Mouse (Mus musculus) right cerebral cortex, postnatal 25 days (tissue): ENCODE measurements around the gene Anapc16.

Experiments used
- DNase-seq: peaks from one replicate; pipeline ENCODE4 v3.0.0; 2022

The Anapc16 gene

DNA sequence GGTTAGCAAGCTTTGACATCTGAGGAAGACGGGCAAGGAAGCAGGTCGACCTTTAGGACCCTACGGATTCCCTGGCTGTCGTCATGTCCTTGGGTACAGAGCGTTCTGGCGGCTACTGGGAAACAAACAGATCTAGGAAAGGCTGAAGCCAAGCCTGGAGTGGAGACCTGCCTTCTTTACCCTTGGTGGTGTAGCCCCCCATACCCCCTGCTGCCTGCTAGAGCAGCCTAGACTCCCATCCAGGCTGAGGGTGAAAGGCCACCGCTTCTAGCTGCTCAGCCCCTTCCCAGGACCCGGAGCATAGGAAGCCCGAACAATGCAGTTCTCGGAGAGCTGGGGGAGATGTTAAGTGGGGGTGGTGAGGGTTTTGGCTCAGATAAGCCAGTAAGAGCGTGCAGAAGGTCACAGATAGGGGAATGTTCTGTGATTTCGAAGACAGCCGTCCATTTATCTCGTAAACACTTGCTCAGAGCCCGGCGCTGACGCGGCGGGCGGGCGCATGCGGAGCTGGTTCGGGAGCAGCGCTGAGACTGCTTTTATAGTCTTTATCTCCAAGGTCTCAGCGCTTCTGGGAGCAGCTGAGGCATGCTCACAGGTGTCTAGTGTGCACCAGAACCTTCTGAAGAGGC lies 33.0 kb downstream of the Anapc16 start:
- DNase-seq = peak; percentile 65

DNA sequence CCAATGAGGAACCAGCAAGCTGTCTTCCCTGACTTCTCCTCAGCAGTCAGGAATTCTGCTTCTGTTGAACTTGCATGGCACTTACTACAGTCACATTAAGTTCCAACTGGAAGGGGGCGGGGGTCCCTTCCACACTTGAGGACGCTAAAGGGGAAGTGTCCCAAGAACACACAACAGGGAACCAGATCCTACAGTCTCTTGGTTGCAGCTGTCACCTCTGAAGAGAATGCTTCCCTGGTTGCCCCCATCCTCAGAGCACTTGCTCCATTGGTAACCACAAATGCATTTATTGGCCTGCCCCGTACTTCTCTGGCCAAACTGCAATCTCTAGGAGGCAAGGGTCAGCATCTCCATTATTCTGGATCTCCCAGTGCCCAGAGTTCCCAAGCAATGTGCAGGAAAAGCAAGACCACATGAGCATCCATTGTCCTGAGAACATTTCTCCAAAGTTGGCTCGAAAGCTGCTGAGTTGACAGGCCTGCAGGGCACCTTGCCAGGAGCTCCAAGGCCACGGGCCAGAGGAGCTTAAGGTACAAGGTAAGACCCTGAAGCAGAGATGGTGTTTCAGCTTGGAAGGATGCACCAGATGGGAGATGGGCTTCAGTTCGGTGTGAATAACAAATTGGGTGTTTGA lies 35.5 kb downstream of the Anapc16 start:
- no peak for DNase-seq

- no peak for DNase-seq
Measured at GRCm38 (mm10) chr10:59966743-59967142, 36.2 kb downstream of the Anapc16 start.

GRCm38 (mm10) chr10:59965788-59966187 lies 37.1 kb downstream of the Anapc16 start:
- no peak for DNase-seq

- no peak for DNase-seq
Measured at GRCm38 (mm10) chr10:59965362-59965695, 37.6 kb downstream of the Anapc16 start.

DNA sequence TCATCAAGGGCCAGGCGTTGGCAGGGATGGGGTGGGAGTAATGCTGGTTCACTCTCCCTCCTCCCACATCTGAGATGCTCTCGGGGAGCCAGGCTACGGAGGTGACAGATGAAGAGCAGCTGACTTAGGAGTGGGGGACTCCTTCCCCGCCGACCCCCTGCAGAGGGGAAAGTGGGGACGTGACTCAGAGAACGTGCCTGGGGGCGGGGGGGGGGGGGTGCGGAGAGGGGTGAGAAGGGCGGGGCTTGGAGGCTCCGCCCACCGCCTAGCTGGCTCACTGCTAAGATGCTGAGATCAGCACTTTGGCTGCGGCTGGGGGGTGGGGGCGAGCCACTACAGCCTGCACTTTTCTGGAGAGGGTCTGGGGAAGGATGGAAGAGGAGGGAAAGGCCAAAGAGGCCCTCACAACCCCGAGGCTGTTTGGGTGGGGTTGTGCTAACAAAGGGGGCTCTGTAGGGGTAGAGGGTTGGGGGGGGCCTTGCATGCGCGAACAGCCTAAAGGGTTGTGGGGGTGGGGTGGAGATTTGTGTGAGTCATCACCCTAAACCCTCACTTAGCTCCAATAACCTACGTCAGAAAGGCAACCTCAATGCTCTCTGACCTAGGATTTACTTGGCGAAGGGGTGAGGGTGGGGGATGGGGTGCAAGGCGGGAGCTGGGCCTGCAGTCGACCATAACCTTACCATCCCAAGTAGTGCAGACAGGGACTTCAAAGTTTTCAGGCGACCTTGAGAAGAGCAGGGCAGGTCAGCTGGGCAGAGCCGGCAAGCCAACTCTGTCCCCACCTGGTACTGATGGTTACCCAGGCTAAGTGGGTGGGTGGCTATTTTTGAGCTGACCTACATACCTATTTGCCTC lies 38.2 kb downstream of the Anapc16 start:
- no peak for DNase-seq

DNA sequence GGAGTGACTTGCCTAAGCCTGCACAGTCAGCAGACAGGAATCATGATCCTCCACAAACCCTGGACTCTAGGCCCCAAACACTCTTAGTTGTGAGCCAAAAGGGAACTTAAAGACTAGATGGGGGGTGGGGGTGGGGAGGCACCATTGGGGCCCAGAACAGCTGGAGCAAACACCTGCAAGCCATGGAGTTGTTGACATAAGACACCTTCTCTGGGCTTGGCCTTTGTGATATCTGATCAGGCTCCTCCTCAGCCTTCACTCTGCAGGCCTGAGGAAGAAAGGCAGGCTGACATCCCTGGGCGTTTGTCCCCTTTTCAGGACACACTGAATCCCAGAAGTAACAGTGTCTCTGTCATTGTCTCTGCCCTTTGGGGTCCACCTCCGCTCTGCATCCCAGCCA lies 39.3 kb downstream of the Anapc16 start:
- DNase-seq = no peak

- peak; percentile 9 for DNase-seq
Measured at GRCm38 (mm10) chr10:59959517-59959916, 43.4 kb downstream of the Anapc16 start.

- no peak for DNase-seq
Measured at GRCm38 (mm10) chr10:59958458-59958857, 44.5 kb downstream of the Anapc16 start.

GRCm38 (mm10) chr10:59957171-59958149 lies 45.5 kb downstream of the Anapc16 start:
- DNase-seq = peak; percentile 54

- peak; percentile 31 for DNase-seq
Measured at GRCm38 (mm10) chr10:59956681-59957080, 46.3 kb downstream of the Anapc16 start.

- no peak for DNase-seq
Measured at GRCm38 (mm10) chr10:59953564-59954039, 49.3 kb downstream of the Anapc16 start.

- DNase-seq = no peak
Measured at GRCm38 (mm10) chr10:59952781-59953563, 50.0 kb downstream of the Anapc16 start.

- DNase-seq = peak; percentile 67
Measured at GRCm38 (mm10) chr10:59952152-59952780, 50.7 kb downstream of the Anapc16 start.

- peak; percentile 100 for DNase-seq
Measured at GRCm38 (mm10) chr10:59951211-59952151, 51.5 kb downstream of the Anapc16 start, which contains the start of gene Ddit4. Gene Ddit4 (minus strand): TSS chr10:59951834.

GRCm38 (mm10) chr10:59950716-59951191 lies 52.2 kb downstream of the Anapc16 start:
- DNase-seq = peak; percentile 87

DNA sequence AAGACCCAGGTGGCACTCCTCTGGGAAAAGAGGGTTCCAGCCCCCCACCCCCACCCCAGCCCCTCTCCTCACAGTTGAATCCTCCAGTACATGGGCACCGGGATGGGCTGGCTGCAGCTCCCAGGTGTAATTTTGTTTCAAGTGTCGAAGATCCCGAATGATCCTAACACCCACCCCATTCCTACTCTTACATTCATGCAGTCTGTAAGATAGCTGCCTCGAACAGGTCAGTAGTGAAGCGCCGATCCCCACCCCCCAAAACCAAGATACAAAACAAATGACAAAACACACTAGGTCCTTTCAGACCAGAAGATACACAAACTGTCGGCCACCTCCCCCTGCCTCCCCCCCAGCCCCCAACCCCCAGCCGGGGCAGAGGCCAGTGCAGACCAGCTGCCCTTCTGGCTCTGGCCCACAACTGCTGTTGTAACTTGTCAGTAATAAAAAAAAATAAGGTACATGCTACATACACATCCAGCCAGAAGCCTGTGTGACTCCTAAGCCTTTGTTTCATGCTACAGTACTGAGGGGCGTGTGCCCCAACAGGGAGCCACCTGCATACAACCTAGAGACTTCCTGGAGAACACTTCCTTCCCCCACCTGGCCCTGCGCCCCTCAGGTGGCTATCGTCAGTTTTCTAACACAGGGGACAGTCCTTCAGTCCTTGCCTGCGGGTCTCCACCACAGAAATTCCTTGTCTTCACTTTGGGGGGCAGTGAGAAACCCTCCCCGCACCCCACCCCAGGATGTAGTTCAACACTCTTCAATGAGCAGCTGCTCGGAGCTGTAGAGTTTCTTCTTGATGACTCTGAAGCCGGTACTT lies 52.9 kb downstream of the Anapc16 start:
- no peak for DNase-seq

DNA sequence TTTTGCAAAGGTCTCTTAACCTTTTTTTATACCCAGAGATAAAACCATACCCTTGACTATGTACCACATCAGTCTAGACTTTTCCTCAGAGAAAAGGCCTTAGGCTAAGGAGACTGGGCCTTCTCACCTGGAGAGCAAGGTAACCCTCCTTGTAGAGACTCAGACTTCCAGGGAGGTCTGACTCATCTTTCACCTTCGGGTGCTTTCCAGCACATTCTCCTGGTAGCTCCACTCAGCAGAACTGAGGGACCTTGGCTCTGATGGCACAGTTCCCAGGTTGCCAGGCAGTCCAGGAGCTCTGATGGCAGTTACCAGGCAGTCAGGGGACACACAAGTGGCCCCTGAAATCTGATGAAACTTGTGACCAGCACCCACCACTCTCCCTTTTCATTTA lies 53.7 kb downstream of the Anapc16 start:
- no peak for DNase-seq
